Mouse (Mus musculus): ENCODE measurements around the gene Hamp.

Gene Hamp

DNA sequence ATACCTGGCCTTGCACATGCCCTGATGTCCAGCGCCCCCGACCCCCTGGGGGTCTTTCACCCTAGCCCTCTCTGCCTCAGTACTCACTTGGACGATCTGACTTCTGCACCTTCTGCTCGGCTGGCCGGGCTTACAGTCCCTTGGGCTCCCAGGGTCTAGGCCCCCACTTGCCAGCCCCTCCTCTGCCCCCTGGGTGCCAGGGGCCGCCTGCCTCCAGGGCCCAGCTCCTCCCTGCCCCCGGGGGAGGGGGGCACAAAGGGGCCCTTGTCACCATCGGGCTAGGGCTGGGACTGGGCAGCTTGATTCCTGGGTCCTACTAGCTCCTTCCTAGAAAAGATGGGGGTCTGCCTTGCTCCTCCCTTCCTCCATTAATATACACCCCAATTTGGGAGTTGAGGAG, 29.1 kb downstream of the Hamp start, which contains the start of gene Mag:
Mag (minus strand) TSS at position 142 of the 400 bp plus-strand sequence.
- in situ Hi-C loops (cut with MboI, MseI), result no loop called here

DNA sequence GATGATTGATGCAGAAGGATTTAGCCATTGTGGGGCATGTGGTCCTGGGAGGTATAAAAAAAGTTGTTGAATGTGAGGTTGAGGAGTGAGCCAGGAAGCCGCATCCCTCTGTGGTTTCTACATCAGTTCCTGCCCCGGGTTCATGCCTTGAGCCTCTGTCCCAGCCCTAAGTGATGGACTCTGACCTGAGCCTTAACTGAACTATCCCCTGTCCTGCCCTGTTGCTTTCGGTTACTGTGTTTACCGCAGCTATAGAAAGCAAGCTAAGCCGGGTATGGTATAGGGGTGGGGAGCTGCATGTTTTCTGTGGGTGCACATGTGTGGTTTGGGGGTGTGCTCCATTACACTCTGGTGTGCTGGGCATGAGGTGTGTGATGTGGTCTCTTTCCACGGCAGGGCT, 34.1 kb downstream of the Hamp start:
- in situ Hi-C loops (cut with MboI, MseI), result no loop called here

DNA sequence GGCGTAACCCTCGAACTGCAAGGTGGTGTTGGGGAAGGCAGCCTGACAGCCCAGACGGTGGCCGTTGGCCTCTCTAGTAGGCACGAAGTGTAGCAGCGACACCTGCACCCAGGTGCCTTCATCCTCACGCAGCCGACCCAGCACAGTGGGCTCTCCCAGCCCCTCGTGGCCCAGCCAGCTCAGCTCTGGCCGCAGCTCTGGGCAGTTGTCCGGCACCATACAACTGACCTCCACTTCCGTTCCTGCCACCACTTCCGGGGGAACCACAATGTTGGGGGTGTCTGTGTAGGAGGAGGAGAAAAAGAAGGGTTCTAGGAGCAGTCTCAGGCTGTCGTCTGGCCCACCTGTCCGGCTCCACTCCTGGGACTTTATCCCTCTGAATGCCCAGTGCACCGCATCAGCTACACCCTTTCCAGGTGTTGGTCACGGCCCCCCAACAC, 34.8 kb downstream of the Hamp start:
- in situ Hi-C loops (cut with MboI, MseI), result no loop called here

DNA sequence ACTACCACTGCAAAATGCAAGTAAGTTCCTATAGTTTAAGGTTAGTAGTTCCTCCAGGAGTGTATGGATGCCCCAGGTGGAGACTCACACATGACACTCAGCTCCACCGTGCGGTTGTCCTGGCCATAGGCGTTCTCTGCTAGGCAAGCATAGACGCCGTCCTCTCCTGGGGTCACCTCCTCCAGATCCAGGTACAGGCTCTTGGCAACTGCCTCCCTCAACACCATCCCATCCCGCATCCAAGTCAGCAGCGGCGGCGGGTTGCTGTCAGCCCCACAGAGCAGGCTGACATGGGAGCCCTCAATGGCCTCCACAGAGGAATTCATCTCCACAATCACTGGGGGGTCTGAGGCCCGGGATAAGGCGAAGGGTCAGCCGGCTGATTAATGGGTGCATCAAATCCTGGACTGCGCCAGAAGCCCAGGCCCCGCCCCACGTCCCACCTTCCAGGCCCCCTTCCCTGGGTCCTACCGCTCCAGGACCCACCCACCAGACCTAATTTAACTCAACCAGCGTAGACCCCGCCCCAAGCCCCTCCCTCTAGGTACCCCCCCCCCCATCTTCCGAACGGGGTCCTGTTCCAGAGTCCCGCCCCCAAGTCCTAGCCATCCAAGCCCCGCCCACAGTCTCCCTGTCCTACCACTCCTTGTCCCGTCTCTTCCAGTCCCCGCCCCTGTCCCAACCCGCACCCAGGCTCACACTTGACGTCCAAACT, 35.4 kb downstream of the Hamp start:
- in situ Hi-C loops (cut with MboI, MseI), result no loop called here

DNA sequence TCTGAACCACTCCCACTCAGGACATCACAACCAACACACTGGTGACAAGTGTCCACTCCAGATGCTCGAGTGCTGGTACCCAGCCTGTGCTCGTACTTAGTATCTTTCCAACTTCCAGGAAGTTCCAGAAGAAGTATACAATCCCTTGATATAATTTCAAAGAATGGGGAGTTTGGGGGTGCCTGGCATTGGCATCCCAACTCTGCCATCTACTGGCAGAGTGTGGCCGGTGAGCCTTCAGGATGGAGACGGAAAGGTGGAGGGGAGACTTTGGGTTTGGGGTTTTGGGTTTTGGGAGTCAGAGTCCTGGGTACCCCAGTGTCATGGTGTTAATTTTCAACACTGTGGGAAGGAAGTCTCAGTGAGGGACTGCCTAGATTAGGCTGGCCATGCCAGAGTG, 39.8 kb downstream of the Hamp start:
- in situ Hi-C loops (cut with MboI, MseI), result no loop called here

DNA sequence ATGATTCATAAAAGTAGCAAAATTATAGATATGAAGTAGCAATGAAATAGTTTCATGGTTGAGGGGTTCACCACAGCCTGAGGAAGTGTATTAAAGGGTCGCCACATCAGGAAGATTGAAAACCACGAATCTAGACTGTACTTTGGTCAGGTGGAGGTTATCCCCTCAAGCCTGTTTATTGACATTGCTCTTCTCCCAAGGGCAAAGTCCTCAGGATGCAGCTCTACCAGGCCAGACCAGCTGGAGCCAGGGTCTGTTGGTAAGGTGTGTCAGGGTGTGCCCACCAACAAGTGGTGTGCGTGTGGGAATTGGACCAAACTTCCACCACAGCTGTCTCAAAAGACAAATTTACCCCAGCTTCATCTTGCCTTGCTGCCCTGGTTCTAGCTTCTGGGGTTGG, 48.6 kb downstream of the Hamp start:
- in situ Hi-C loops (cut with MboI, MseI), result loop anchor here (25.0 kb wide), 1 partner anchor 1458 kb away; no protein-coding TSS in a partner anchor

DNA sequence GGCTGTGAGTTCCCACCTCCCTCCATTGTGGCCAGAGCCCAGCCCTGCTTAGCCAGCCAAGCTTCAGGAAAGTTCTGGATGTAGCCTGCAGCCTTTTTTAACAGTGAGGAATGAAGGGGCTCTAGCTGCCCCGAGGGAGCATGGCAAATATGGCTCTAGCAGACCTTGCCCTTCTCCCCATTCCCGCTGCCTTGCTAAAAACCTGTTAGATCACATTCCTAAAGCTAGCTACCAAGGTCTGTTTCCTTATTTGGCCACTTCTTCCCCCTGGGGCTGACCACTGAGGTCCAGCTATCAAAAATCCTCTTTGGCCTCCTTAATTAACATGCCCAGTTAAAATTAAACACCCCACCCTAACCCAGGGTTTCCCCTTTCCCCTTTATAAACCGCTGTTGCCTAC, 51.3 kb downstream of the Hamp start:
- in situ Hi-C loops (cut with MboI, MseI), result loop anchor here (25.0 kb wide), 1 partner anchor 1455 kb away; no protein-coding TSS in a partner anchor

Measured in T-helper 2 cell (primary cell).